Mouse (Mus musculus): ENCODE data around the gene Pou2f3. TPM values are rescaled to one million over a fixed set of nuclear protein-coding genes. Genes with fewer than 3 reads are reported as not detected.

Gene Pou2f3
- total and polyA plus RNA-seq, 2 experiments from 2014 or later = 0.16 TPM; not detected in 1

- Histone ChIP-seq H3K4me3 (ENCODE audit: low read depth, low read length) (no peak overlapping the region), H3K9me3 (ENCODE audit: low read length) (no peaks in the 10 kb centered on the region), H3K4me2 (ENCODE audit: low read depth, low read length, poor library complexity, severe bottlenecking) (no peak overlapping the region), H3K36me3 (ENCODE audit: insufficient read depth, low read length) (no peaks in the 10 kb centered on the region), H3K4me1 (ENCODE audit: insufficient read depth, low read length) (no peaks in the 10 kb centered on the region), H3K9ac (replicated peaks; ENCODE audit: low read length, poor library complexity, severe bottlenecking) (no peak overlapping the region), H3K27me3 (ENCODE audit: insufficient read depth, low read length) (no peaks in the 10 kb centered on the region), H3K27ac (ENCODE audit: low read depth, low read length) (no peak overlapping the region)
- ATAC-seq (ENCODE audit: low FRiP score) = no peak
- 89% methylated on average over 7 of the region's 7 CpGs for WGBS
- no peak for TF ChIP-seq CTCF (IDR thresholded peaks at IDR 0.05)
- no peak for DNase-seq (ENCODE audit: low spot score)
These were observed 19.8 kb upstream of the Pou2f3 start for GRCm38 (mm10) chr9:43229962-43230361.

- no peaks in the 10 kb centered on the region for H3K4me1 ChIP-seq (ENCODE audit: insufficient read depth, low read length)
- ATAC-seq (ENCODE audit: low FRiP score) = no peak
- no peak for TF ChIP-seq CTCF (IDR thresholded peaks at IDR 0.05)
These were observed 19.3 kb upstream of the Pou2f3 start for GRCm38 (mm10) chr9:43229398-43229895.

GRCm38 (mm10) chr9:43228745-43229144, 18.6 kb upstream of the Pou2f3 start:
- Histone ChIP-seq H3K9ac (replicated peaks; ENCODE audit: low read length, poor library complexity, severe bottlenecking) (no peak overlapping the region), H3K27ac (ENCODE audit: low read depth, low read length) (no peak overlapping the region), H3K9me3 (ENCODE audit: low read length) (no peaks in the 10 kb centered on the region), H3K27me3 (ENCODE audit: insufficient read depth, low read length) (no peaks in the 10 kb centered on the region), H3K4me3 (ENCODE audit: low read depth, low read length) (no peak overlapping the region), H3K4me2 (ENCODE audit: low read depth, low read length, poor library complexity, severe bottlenecking) (no peak overlapping the region), H3K36me3 (ENCODE audit: insufficient read depth, low read length) (no peaks in the 10 kb centered on the region), H3K4me1 (ENCODE audit: insufficient read depth, low read length) (no peaks in the 10 kb centered on the region)
- DNase-seq (ENCODE audit: low spot score) (no peak), ATAC-seq (ENCODE audit: low FRiP score) (no peak)
- TF ChIP-seq CTCF (IDR thresholded peaks at IDR 0.05) = no peak
- 85% methylated on average over 2 of the region's 2 CpGs for WGBS

More at GRCm38 (mm10) chr9:43229398-43229895, 19.3 kb upstream of the Pou2f3 start:
- Histone ChIP-seq H3K36me3 (ENCODE audit: insufficient read depth, low read length) (no peaks in the 10 kb centered on the region), H3K9ac (replicated peaks; ENCODE audit: low read length, poor library complexity, severe bottlenecking) (no peak overlapping the region), H3K9me3 (ENCODE audit: low read length) (no peaks in the 10 kb centered on the region), H3K4me2 (ENCODE audit: low read depth, low read length, poor library complexity, severe bottlenecking) (no peak overlapping the region), H3K4me3 (ENCODE audit: low read depth, low read length) (no peak overlapping the region), H3K27me3 (ENCODE audit: insufficient read depth, low read length) (no peaks in the 10 kb centered on the region), H3K27ac (ENCODE audit: low read depth, low read length) (no peak overlapping the region)
- 93% methylated on average over 10 of the region's 10 CpGs for WGBS
- DNase-seq (ENCODE audit: low spot score) = no peak

GRCm38 (mm10) chr9:43227626-43228025, 17.5 kb upstream of the Pou2f3 start:
- ATAC-seq (ENCODE audit: low FRiP score) (no peak), DNase-seq (ENCODE audit: low spot score) (no peak)
- Histone ChIP-seq H3K4me1 (ENCODE audit: insufficient read depth, low read length) (no peaks in the 10 kb centered on the region), H3K4me3 (ENCODE audit: low read depth, low read length) (no peak overlapping the region), H3K36me3 (ENCODE audit: insufficient read depth, low read length) (no peaks in the 10 kb centered on the region), H3K27me3 (ENCODE audit: insufficient read depth, low read length) (no peaks in the 10 kb centered on the region), H3K4me2 (ENCODE audit: low read depth, low read length, poor library complexity, severe bottlenecking) (no peak overlapping the region), H3K27ac (ENCODE audit: low read depth, low read length) (no peak overlapping the region), H3K9ac (replicated peaks; ENCODE audit: low read length, poor library complexity, severe bottlenecking) (no peak overlapping the region), H3K9me3 (ENCODE audit: low read length) (no peaks in the 10 kb centered on the region)
- TF ChIP-seq CTCF (IDR thresholded peaks at IDR 0.05) = no peak
- 86% methylated on average over 8 of the region's 8 CpGs for WGBS

DNA sequence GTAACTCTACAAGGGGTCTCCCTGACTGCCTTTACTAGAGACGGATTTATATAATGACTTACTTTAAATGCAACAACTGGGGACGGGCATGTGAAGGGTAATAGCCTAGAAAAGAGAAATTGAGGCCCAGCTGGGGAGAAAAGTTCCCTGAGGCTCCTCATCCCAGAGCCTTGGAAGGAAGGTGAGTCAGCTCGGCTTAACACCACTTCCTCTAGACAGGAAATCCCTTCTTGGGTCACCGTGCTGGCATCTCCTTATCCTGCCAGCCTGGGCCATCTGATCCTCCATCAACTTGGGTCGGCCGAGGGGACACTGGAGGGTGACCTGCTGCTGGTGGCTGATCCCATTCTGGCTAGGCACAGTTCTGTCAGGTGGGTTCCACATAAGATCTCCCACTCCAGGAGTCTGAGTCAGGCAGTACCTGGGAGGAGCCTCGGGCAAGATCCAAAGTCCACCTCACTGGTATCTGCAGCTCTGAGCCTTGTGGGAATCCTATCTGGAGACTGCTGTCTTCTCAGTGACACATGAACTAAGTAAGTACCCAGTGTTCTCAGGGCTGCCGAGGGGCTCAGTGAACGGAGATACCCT, 16.5 kb upstream of the Pou2f3 start:
- H3K4me2 ChIP-seq (ENCODE audit: low read depth, low read length, poor library complexity, severe bottlenecking) = no peak overlapping the region
- WGBS = 77% methylated on average over 9 of the region's 9 CpGs
- no peak for DNase-seq (ENCODE audit: low spot score)

GRCm38 (mm10) chr9:43225481-43225880, 15.3 kb upstream of the Pou2f3 start:
- H3K4me2 ChIP-seq (ENCODE audit: low read depth, low read length, poor library complexity, severe bottlenecking) = no peak overlapping the region
- H3K4me3 ChIP-seq (ENCODE audit: low read depth, low read length) = no peak overlapping the region
- H3K36me3 ChIP-seq (ENCODE audit: insufficient read depth, low read length) = no peaks in the 10 kb centered on the region
- no peaks in the 10 kb centered on the region for H3K9me3 ChIP-seq (ENCODE audit: low read length)
- no peak for ATAC-seq (ENCODE audit: low FRiP score)
- TF ChIP-seq CTCF (IDR thresholded peaks at IDR 0.05) = no peak
- H3K27me3 ChIP-seq (ENCODE audit: insufficient read depth, low read length) = no peaks in the 10 kb centered on the region
- H3K4me1 ChIP-seq (ENCODE audit: insufficient read depth, low read length) = no peaks in the 10 kb centered on the region
- H3K27ac ChIP-seq (ENCODE audit: low read depth, low read length) = no peak overlapping the region
- WGBS = 38% methylated on average over 2 of the region's 2 CpGs
- DNase-seq (ENCODE audit: low spot score) = no peak
- H3K9ac ChIP-seq (replicated peaks; ENCODE audit: low read length, poor library complexity, severe bottlenecking) = no peak overlapping the region

More for the DNA sequence above, 16.5 kb upstream of the Pou2f3 start:
- ATAC-seq (ENCODE audit: low FRiP score) = no peak
- Histone ChIP-seq H3K9ac (replicated peaks; ENCODE audit: low read length, poor library complexity, severe bottlenecking) (no peak overlapping the region), H3K9me3 (ENCODE audit: low read length) (no peaks in the 10 kb centered on the region), H3K36me3 (ENCODE audit: insufficient read depth, low read length) (no peaks in the 10 kb centered on the region), H3K27ac (ENCODE audit: low read depth, low read length) (no peak overlapping the region), H3K27me3 (ENCODE audit: insufficient read depth, low read length) (no peaks in the 10 kb centered on the region), H3K4me1 (ENCODE audit: insufficient read depth, low read length) (no peaks in the 10 kb centered on the region), H3K4me3 (ENCODE audit: low read depth, low read length) (no peak overlapping the region)
- TF ChIP-seq CTCF (IDR thresholded peaks at IDR 0.05) = no peak
